Mouse (Mus musculus) forebrain, postnatal 0 days (tissue): ENCODE data around the gene Gm28308. TPM values are rescaled to one million over a fixed set of nuclear protein-coding genes. Genes with fewer than 3 reads are reported as not detected.

ENCODE experiments used
- ATAC-seq: fragments of 200-750 bp; cut with Nextera tagmentation; 2 replicates; pipeline ENCODE4 v1.8.0; 2017; ENCODE audit warnings: mild to moderate bottlenecking, moderate library complexity
- DNase-seq: peaks from one replicate; pipeline ENCODE4 v3.0.0-alpha.2; 2015
- H3K27ac ChIP-seq: fragments of 300-500 bp; sonication (generic); 2 replicates; pipeline ENCODE4 v1.5.1; 2014; ENCODE audit warnings: low read depth, mild to moderate bottlenecking, antibody characterized with exemption, low read length, moderate library complexity, mixed read lengths
- H3K27me3 ChIP-seq: fragments of 300-500 bp; sonication (generic); 2 replicates; pipeline ENCODE4 v1.6.1; 2014; ENCODE audit warnings: mild to moderate bottlenecking, low read length, mixed read lengths; ENCODE audit not compliant: insufficient read depth
- H3K36me3 ChIP-seq: fragments of 300-500 bp; sonication (generic); 2 replicates; pipeline ENCODE4 v1.6.1; 2014; ENCODE audit warnings: mild to moderate bottlenecking, moderate library complexity; ENCODE audit not compliant: insufficient read depth
- H3K4me1 ChIP-seq: fragments of 300-500 bp; sonication (generic); 2 replicates; pipeline ENCODE4 v1.6.1; 2014; ENCODE audit warnings: antibody characterized with exemption; ENCODE audit not compliant: insufficient read depth
- H3K4me2 ChIP-seq: fragments of 300-500 bp; sonication (generic); 2 replicates; pipeline ENCODE4 v1.6.1; 2014; ENCODE audit warnings: low read depth, mild to moderate bottlenecking, moderate library complexity
- H3K4me3 ChIP-seq: fragments of 300-500 bp; sonication (generic); 2 replicates; pipeline ENCODE4 v1.5.1; 2014; ENCODE audit warnings: low read depth, low read length, mixed read lengths
- H3K9ac ChIP-seq: fragments of 300-500 bp; sonication (generic); 2 replicates; pipeline ENCODE4 v1.6.1; 2014; ENCODE audit warnings: mild to moderate bottlenecking
- H3K9me3 ChIP-seq: fragments of 300-500 bp; sonication (generic); 2 replicates; pipeline ENCODE4 v1.6.1; 2016; ENCODE audit warnings: low read length
- CTCF ChIP-seq: sonication (generic); IDR thresholded peaks from 2 replicates; pipeline ENCODE4 v1.5.1; 2016; ENCODE audit warnings: antibody characterized with exemption, control low read depth, low read depth
- WGBS: fragments of 180-500 bp; shearing (Covaris S2); extraction: QIAGEN DNeasy Blood & Tissue Kit; methylation state at CpG from one replicate; pipeline ENCODE4 v1.1.7; 2014; 5-methylcytosine and 5-hydroxymethylcytosine counted together
- polyA plus RNA-seq: library from polyadenylated mRNA; unstranded; fragments of >200 nt; fragmentation: Nextera tagmentation; extraction: Ambion mirVana; gene quantifications from 2 replicates; pipeline ENCODE4 v1.2.1, GENCODE M21; 2015
- total RNA-seq: library from RNA; depleted of rRNA; stranded (reverse); fragments of >200 nt; gene quantifications from 2 replicates; pipeline ENCODE4 v1.2.3, GENCODE M21; 2014

Gene Gm28308
- total and polyA plus RNA-seq, 2 experiments from 2014 or later: not detected

DNA sequence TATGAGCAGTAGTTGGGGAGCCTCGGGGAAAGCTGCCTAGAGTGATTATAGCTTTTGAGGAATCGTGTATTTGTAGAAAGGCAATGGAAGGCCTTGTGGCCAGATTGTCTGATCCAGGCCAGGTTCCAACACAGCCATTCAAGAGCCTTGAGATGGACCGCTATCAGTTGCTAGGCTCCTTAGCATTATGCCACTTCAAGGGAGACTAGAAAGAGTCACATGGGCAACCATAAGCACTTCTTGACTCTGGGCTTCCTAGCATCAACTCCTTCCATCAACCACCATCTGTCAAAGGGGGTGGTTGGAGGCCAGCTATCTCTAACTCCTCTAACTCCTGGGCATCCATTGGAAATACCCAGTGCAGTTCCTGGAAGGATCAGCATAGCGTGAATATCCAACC is 36.7 kb upstream of the Gm28308 start:
- Histone ChIP-seq H3K36me3 (no peaks in the 10 kb centered on the region), H3K9me3 (no peaks in the 10 kb centered on the region), H3K9ac (no peak overlapping the region), H3K4me1 (no peaks in the 10 kb centered on the region), H3K27me3 (peaks cover 93% of the 10 kb centered on the region), H3K4me3 (no peak overlapping the region), H3K27ac (no peak overlapping the region), H3K4me2 (no peak overlapping the region)
- TF ChIP-seq CTCF: no peak
- no peak for ATAC-seq
- no peak for DNase-seq
- whole genome bisulfite sequencing: 2% methylated on average over 4 of the region's 4 CpGs

- H3K4me3 ChIP-seq: no peak overlapping the region
- 2% methylated on average over 16 of the region's 16 CpGs for WGBS
- H3K36me3 ChIP-seq: no peaks in the 10 kb centered on the region
- H3K4me1 ChIP-seq: no peaks in the 10 kb centered on the region
- ATAC-seq: no peak
- H3K27ac ChIP-seq: no peak overlapping the region
- no peak overlapping the region for H3K9ac ChIP-seq
- no peak for DNase-seq
- H3K27me3 ChIP-seq: peaks cover 94% of the 10 kb centered on the region
- TF ChIP-seq CTCF: no peak
- no peak overlapping the region for H3K4me2 ChIP-seq
- no peaks in the 10 kb centered on the region for H3K9me3 ChIP-seq
These were observed 36.2 kb upstream of the Gm28308 start for GRCm38 (mm10) chr6:52249415-52249738.

DNA sequence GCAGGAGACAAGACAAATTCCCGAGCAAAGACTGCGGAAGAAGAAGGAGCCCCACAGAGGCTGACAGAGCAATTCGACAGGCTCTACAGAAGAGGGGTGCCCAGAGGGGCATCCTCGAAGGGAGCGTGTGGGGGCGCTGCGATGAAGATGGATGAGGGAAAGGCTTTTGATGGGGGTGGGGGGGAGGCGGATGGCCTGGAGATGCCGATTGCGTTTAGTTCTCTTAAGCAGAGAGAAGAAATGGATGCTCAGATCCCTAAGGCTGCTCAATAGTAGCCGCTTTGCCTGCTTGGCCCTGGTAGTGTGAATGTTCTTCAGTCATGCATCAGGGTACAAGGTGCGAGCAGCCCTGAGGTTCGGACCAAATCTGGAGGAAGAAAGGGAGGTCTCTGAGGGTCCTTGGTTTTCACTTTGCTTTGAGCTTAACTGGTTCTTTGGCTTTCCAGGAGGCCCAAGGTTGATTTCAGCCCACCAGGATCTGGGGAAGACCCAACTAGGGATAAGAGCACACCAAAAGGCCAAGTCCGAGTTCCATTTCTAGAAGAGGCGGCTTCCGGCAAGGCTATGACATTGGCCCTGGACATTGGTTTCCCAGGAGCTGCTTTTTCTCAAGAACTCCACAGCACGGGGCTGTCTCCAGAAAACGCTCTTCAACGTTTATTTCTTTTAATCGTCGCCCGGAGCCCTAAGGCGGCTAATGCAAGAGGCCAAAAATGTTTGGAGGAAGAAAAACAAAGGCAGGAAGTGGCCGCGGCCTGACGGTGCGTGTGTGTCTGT is 35.7 kb upstream of the Gm28308 start:
- Histone ChIP-seq H3K4me3 (no peak overlapping the region), H3K9me3 (no peaks in the 10 kb centered on the region), H3K4me2 (no peak overlapping the region), H3K27me3 (peaks cover 95% of the 10 kb centered on the region), H3K36me3 (no peaks in the 10 kb centered on the region), H3K4me1 (no peaks in the 10 kb centered on the region), H3K27ac (no peak overlapping the region), H3K9ac (no peak overlapping the region)
- DNase-seq: no peak
- ATAC-seq: no peak
- 3% methylated on average over 27 of the region's 27 CpGs for WGBS
- no peak for TF ChIP-seq CTCF

- DNase-seq (no peak), ATAC-seq (no peak)
- H3K27ac ChIP-seq: no peak overlapping the region
- H3K27me3 ChIP-seq: peaks cover 95% of the 10 kb centered on the region
- H3K4me3 ChIP-seq: no peak overlapping the region
- H3K4me2 ChIP-seq: no peak overlapping the region
- 3% methylated on average over 23 of the region's 23 CpGs for WGBS
- no peak for TF ChIP-seq CTCF
- H3K36me3 ChIP-seq: no peaks in the 10 kb centered on the region
- no peaks in the 10 kb centered on the region for H3K9me3 ChIP-seq
- no peak overlapping the region for H3K9ac ChIP-seq
- H3K4me1 ChIP-seq: no peaks in the 10 kb centered on the region
These were observed 34.9 kb upstream of the Gm28308 start for GRCm38 (mm10) chr6:52247766-52248637.

GRCm38 (mm10) chr6:52246916-52247315 is 33.8 kb upstream of the Gm28308 start:
- no peak for ATAC-seq
- Histone ChIP-seq H3K4me2 (no peak overlapping the region), H3K36me3 (no peaks in the 10 kb centered on the region), H3K27ac (no peak overlapping the region), H3K9me3 (no peaks in the 10 kb centered on the region), H3K9ac (no peak overlapping the region), H3K4me3 (no peak overlapping the region), H3K4me1 (no peaks in the 10 kb centered on the region), H3K27me3 (peaks cover 97% of the 10 kb centered on the region)
- WGBS: 3% methylated on average over 3 of the region's 3 CpGs
- no peak for DNase-seq
- no peak for TF ChIP-seq CTCF

- ATAC-seq: no peak
- WGBS: 2% methylated on average over 26 of the region's 26 CpGs
- no peaks in the 10 kb centered on the region for H3K9me3 ChIP-seq
These were observed 33.3 kb upstream of the Gm28308 start for GRCm38 (mm10) chr6:52246403-52246803.

GRCm38 (mm10) chr6:52245757-52246142 is 32.6 kb upstream of the Gm28308 start, which contains the start of gene Hoxa11:
TSS of gene Hoxa11 (minus strand) at chr6:52245810.
- Histone ChIP-seq H3K27me3 (peaks cover 97% of the 10 kb centered on the region), H3K27ac (no peak within 1 kb of the TSS), H3K9me3 (no peaks in the 10 kb centered on the region), H3K4me3 (no peak within 1 kb of the TSS), H3K4me1 (no peaks in the 10 kb centered on the region), H3K36me3 (no peaks in the 10 kb centered on the region), H3K4me2 (no peak within 1 kb of the TSS), H3K9ac (no peak within 1 kb of the TSS)
- TF ChIP-seq CTCF: no peak
- ATAC-seq: no peak
- no peak for DNase-seq
- whole genome bisulfite sequencing: 1% methylated on average over 20 of the region's 20 CpGs

More at GRCm38 (mm10) chr6:52246403-52246803, 33.3 kb upstream of the Gm28308 start:
- no peak for TF ChIP-seq CTCF
- Histone ChIP-seq H3K4me2 (no peak overlapping the region), H3K27me3 (peaks cover 97% of the 10 kb centered on the region), H3K9ac (no peak overlapping the region), H3K27ac (no peak overlapping the region), H3K36me3 (no peaks in the 10 kb centered on the region), H3K4me3 (no peak overlapping the region), H3K4me1 (no peaks in the 10 kb centered on the region)
- DNase-seq: no peak
